Mouse (Mus musculus): ENCODE results near the gene Ptpa. TPM values are rescaled to one million over a fixed set of nuclear protein-coding genes. Genes with fewer than 3 reads are reported as not detected.
"Not testable (repeated sequence)": the region's sequence is repeated elsewhere in the genome, so short reads cannot be mapped to it uniquely, and the experiment has no call there.

Ptpa gene
- total RNA-seq, 2 experiments from 2014 or later = 139 TPM

GRCm38 (mm10) chr2:30402843-30403242, 13.0 kb upstream of the Ptpa start:
- DNase-seq = no peak

- no peak for DNase-seq
These were observed 12.0 kb upstream of the Ptpa start for GRCm38 (mm10) chr2:30403870-30404269.

GRCm38 (mm10) chr2:30407221-30407620, 8.6 kb upstream of the Ptpa start:
- DNase-seq = no peak

GRCm38 (mm10) chr2:30407778-30408177, 8.1 kb upstream of the Ptpa start:
- DNase-seq = no peak

- DNase-seq = no peak
These were observed 7.3 kb upstream of the Ptpa start for GRCm38 (mm10) chr2:30408452-30409100.

- DNase-seq = peak; percentile 63
These were observed 6.2 kb upstream of the Ptpa start for GRCm38 (mm10) chr2:30409454-30410176.

- peak; percentile 49 for DNase-seq
These were observed 2.5 kb upstream of the Ptpa start for GRCm38 (mm10) chr2:30413038-30413973.

GRCm38 (mm10) chr2:30414101-30414500, 1.7 kb upstream of the Ptpa start:
- DNase-seq = no peak

GRCm38 (mm10) chr2:30414681-30415080, 1.2 kb upstream of the Ptpa start:
- DNase-seq = no peak

GRCm38 (mm10) chr2:30415157-30415935, 493 bp upstream of the Ptpa start, which contains the start of gene Crat:
Crat (minus strand) TSS chr2:30415813.
- DNase-seq = peak; percentile 96

GRCm38 (mm10) chr2:30416649-30416965, 768 bp downstream of the Ptpa start:
- no peak for DNase-seq

GRCm38 (mm10) chr2:30417154-30417553, 1.3 kb downstream of the Ptpa start:
- not testable (repeated sequence) for DNase-seq

GRCm38 (mm10) chr2:30417595-30418165, 1.8 kb downstream of the Ptpa start:
- no peak for DNase-seq

- no peak for DNase-seq
These were observed 2.4 kb downstream of the Ptpa start for GRCm38 (mm10) chr2:30418259-30418658.

- peak; percentile 7 for DNase-seq
These were observed 3.3 kb downstream of the Ptpa start for GRCm38 (mm10) chr2:30419112-30419511.

- DNase-seq = no peak
These were observed 5.6 kb downstream of the Ptpa start for GRCm38 (mm10) chr2:30421432-30421831.

- peak; percentile 64 for DNase-seq
These were observed 13.3 kb downstream of the Ptpa start for GRCm38 (mm10) chr2:30429156-30429555.

- DNase-seq = peak; percentile 82
These were observed 19.7 kb downstream of the Ptpa start for GRCm38 (mm10) chr2:30435326-30436155.

- peak; percentile 77 for DNase-seq
These were observed 20.3 kb downstream of the Ptpa start for GRCm38 (mm10) chr2:30436156-30436545.

- no peak for DNase-seq
These were observed 21.0 kb downstream of the Ptpa start for GRCm38 (mm10) chr2:30436809-30437208.

GRCm38 (mm10) chr2:30437791-30438190, 22.0 kb downstream of the Ptpa start:
- DNase-seq = no peak

Measured in heart, postnatal 4 days (tissue).